Mouse (Mus musculus) embryonic fibroblast, embryonic 13.5 days (primary cell): ENCODE measurements at regions not wholly inside any gene's neighbourhood (a gene's known extent, or its start where the extent isn't known, plus 50 kb on each side); places are given as distances from the start of the nearest gene placed in this dataset.

Experiments
- H3K27ac ChIP-seq: 2 replicates; pipeline ENCODE4 v1.5.1; 2012; ENCODE audit warnings: low read length, control low read depth, inconsistent platforms; ENCODE audit not compliant: insufficient read depth
- H3K4me1 ChIP-seq: 2 replicates; pipeline ENCODE4 v1.6.1; 2011; ENCODE audit warnings: low read length; ENCODE audit not compliant: control insufficient read depth, insufficient read depth
- H3K4me3 ChIP-seq: 2 replicates; pipeline ENCODE4 v1.5.1; 2011; ENCODE audit warnings: mild to moderate bottlenecking, control low read depth, low read length; ENCODE audit not compliant: insufficient read depth
- CTCF ChIP-seq: IDR thresholded peaks from 2 replicates; pipeline ENCODE4 v1.5.1; 2011; ENCODE audit warnings: mild to moderate bottlenecking, control low read depth, low read length, moderate library complexity, borderline replicate concordance; ENCODE audit not compliant: insufficient read depth
- POLR2A ChIP-seq: IDR thresholded peaks from 2 replicates; pipeline ENCODE4 v1.6.1; 2011; ENCODE audit warnings: low read depth, mild to moderate bottlenecking, control low read depth, low read length, moderate library complexity

DNA sequence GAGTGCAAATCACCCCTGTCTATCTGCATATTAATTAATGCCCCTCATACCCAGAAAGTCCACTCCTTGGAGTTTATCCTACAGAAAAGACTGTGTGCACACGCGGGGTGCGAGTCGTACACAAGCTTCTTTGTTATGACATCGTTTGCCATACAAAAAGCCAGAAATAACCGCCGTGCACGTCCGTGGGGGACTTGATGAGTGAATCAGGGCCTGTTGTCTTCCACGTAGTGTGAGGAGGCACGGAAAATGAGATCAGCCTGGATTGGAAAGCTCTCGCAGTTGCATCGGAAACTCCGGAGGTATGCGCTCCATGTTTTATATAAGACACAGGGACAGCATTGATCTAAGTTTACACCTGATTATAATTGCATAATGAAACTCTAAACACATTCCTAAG lies 120.3 kb downstream of the Etnk1 start:
- H3K4me3 ChIP-seq: no peak overlapping the region
- no peak overlapping the region for H3K27ac ChIP-seq
- no peak for TF ChIP-seq POLR2A
- TF ChIP-seq CTCF: no peak
- H3K4me1 ChIP-seq: no peaks in the 10 kb centered on the region

DNA sequence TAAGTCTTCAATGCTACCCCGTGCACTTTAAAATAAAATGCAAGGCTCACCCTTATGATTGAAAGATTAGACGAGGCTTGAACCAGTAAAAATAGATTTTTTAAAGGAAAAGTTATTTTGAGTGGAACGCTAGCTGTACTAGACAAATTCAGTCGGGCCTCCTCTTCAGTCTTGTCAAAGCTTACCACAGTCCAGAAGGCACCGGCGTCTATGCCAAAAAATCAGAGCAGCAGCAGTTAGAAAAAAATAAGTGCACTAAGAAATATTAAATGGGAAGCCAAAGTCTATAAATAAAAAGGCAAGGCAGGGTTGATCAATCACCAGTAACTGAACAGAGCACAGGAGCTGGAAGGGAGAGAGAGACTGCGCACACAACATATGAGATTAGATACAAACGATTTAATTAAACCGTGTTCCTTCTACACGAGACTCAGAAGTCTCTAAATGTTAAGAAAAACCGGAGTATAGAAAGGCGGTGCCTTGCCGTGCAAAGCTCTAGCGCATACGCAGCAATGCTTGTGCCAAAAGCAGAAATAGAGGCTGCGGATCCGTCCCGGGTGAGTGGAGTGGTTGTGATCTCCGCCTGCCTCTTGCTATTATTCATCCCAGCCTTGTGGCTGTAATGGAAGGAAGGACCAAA lies 121.6 kb downstream of the Etnk1 start:
- no peaks in the 10 kb centered on the region for H3K4me1 ChIP-seq
- H3K4me3 ChIP-seq: no peak overlapping the region
- TF ChIP-seq POLR2A (no peak), CTCF (no peak)
- H3K27ac ChIP-seq: no peak overlapping the region

DNA sequence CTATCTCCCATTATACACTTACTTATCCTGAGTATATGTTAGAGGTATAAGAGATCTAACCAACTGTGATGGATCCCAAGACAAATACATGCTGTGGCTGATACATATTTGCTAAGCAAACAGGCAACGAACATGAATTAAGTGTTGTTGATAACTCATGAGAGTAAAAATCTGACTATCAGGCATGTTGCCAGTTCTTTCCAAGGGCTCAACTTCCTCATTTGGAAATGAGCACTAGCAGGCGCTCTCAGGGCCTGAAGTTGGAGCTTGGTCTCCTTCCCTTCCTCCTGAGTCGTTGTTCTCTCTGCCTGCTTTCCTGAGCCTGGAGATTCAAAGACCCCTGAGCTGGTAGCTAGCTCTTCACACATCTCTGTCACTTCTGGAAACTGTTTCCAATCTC lies 126.6 kb downstream of the Etnk1 start:
- Histone ChIP-seq H3K4me3 (no peak overlapping the region), H3K27ac (no peak overlapping the region), H3K4me1 (no peaks in the 10 kb centered on the region)
- no peak for TF ChIP-seq POLR2A

DNA sequence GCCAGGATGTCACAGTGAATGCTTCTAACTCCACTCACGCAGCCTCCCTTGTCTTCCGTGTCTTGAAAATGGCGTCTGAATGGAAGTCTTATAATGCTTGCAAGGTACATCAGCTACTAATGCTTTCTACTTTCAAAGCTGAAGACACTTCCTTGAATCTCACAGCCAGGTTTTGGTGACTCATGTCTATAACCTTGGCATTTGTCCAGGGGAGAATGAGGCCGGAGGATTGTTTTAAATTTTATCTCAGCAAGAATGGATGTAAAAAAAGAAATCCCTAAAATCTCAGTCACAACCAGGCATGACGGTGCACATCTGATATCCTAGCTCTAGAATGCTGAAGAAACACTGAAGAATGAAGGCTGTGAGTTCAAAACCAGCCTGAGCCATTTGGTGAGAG lies 131.4 kb downstream of the Etnk1 start:
- no peak for TF ChIP-seq CTCF
- no peak for TF ChIP-seq POLR2A
- H3K4me3 ChIP-seq: no peak overlapping the region
- H3K4me1 ChIP-seq: no peaks in the 10 kb centered on the region
- no peak overlapping the region for H3K27ac ChIP-seq

DNA sequence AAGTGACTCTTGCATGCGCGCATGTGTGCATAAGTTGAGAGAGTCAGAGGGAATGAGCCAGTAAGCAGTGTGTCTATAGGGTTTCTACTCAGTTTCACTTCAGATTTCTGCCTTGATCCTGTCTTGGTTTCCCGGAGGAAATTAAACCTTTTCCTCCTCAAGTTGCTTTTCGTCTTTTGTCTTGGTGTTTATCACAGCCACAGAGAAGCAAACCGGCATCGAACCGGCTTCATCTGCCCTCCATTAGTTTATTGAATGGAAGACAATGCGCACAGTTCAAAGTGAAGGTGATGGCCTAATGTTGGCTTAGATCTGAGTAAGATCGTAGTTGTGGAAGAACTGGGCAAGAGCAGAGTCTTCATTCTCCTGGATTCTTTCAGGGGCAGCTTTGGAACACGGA lies 134.4 kb downstream of the Etnk1 start:
- TF ChIP-seq CTCF: no peak
- no peak for TF ChIP-seq POLR2A
- no peak overlapping the region for H3K27ac ChIP-seq
- no peak overlapping the region for H3K4me3 ChIP-seq
- no peaks in the 10 kb centered on the region for H3K4me1 ChIP-seq

DNA sequence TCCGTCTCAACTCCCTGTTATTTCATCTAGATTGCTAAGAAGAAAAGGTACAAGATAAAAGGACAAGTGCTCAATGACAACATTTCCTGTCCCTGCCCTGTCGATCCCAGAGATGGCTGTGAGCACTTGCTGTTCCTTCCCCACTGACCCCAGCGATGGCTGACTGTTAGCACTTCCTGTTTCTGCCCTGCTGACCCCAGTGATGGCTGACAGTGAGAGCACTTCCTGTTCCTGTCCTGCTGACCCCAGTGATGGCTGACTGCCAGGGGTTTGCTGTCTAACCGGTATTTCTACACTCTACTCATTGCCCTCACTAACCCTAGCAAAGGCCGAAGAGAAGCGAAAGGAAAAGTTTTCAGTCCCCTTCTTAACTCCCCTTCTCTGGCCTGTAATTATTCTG lies 140.3 kb downstream of the Etnk1 start:
- Histone ChIP-seq H3K4me1 (no peaks in the 10 kb centered on the region), H3K4me3 (no peak overlapping the region), H3K27ac (no peak overlapping the region)
- no peak for TF ChIP-seq POLR2A
- no peak for TF ChIP-seq CTCF

DNA sequence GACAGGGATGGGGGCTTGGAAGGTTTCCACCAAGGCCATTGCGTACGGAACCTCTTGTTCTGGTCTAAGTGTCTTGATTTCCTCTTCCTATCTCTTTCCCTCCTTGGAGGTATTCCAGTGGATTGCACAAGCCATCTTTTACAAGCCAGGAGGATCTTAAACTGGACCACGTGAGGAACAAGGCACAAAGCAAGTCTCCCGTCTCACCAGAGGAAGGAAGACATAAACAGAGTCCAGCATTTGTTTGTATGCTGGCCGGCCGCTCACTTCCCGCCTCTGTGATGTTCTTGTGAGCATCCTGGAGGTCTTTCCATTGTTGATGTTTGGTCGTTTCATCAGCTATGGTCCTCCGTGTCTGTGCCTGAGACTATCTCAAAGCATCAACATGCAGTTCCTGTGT lies 148.8 kb downstream of the Etnk1 start:
- Histone ChIP-seq H3K4me1 (no peaks in the 10 kb centered on the region), H3K4me3 (no peak overlapping the region), H3K27ac (no peak overlapping the region)
- no peak for TF ChIP-seq POLR2A
- no peak for TF ChIP-seq CTCF

DNA sequence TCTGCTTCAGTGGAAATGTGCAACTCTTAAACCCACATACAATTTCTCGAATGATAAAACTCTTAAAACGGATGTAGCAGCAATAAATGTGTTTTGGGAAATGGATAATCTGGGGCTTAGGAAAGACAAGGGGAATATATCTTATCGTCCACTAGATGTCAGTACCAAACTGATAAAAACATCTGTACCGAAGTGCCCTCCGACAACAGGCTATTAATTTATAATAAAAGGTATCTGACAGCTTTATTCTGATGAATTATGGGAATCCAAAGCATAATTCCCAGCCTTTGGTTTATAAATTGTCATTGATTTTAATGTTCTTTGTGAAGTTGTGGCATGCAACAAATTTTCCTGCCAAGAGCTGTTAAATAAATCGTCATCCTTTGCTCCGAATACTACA lies 153.4 kb downstream of the Etnk1 start:
- TF ChIP-seq CTCF (no peak), POLR2A (no peak)
- no peak overlapping the region for H3K4me3 ChIP-seq

DNA sequence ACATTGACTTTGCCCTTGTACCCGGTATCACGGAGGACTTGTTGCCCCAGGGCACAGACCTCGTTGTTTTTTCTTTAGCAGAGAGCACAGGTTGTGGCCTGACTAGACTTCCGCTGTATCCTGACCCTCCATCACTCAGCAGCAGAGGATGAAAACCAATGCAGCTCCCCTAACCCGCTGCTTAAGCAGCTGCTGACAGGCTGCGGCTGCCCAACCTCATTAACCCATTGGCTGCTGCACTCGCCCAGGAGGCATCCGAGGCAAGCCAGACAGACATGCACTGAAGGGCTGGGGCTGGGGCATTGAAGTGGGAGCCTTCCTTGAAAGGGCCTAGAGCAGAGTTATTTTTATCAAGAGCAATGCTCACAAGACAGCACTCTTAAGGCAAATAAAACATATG lies 157.6 kb downstream of the Etnk1 start:
- Histone ChIP-seq H3K27ac (no peak overlapping the region), H3K4me1 (no peaks in the 10 kb centered on the region), H3K4me3 (no peak overlapping the region)
- no peak for TF ChIP-seq POLR2A
- no peak for TF ChIP-seq CTCF

More for the DNA sequence above, 153.4 kb downstream of the Etnk1 start:
- Histone ChIP-seq H3K4me1 (no peaks in the 10 kb centered on the region), H3K27ac (no peak overlapping the region)

DNA sequence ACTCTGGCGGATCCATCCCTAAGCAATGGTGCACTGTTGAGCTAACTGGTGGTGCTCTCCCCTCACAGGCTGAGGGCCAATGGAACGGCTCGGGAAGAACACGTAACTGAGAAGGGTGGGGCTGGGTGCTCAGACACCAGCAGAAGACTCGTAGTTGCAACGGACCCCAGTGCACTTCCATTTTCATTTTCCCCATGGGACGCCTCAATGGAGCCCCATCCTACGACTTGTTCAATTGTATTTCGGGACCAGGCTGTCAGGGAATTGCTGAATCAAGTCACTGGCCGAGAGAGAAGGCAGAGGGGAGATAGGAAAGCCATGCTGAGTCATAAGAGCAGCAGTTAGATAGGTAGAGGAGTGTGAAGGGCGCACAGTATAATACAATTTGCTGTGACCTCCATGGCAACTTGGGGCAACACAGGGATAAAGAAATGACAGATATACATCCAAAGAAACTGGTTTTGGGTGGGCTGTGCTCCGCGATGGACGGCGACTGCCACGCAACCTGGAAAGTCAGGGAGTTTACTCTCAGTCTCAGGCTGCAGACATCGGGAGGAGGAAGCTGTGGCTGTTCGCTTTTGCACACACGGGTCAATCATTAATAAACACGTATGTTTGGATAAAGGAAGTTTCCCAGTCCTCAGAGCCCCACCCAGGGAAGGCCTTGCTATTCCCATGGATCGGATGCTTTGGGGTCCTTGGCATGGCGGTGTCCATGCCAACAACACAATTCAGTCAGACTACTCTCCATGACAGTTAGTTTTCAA lies 160.1 kb downstream of the Etnk1 start:
- H3K4me1 ChIP-seq: no peaks in the 10 kb centered on the region
- no peak for TF ChIP-seq CTCF
- TF ChIP-seq POLR2A: no peak
- H3K4me3 ChIP-seq: no peak overlapping the region
- no peak overlapping the region for H3K27ac ChIP-seq

DNA sequence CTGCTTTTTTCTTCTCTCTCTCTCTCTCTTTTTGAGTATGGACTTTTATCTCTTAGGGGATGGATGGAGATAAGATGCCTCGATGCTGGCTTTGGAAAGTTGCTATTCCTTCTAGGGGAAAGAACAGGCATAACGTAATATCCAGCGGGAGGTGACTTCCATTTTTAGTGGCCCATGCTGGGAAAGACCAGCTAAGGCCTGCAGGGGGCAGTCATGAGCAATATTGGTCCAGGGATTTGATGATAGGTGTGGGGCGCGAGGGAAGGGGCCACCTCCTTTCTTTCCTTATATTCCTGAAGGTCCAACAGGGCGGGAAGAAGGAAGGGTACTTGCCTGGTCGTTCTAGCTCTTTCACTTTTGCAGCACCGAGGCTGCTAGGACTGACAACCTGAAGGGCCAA lies 160.8 kb downstream of the Etnk1 start:
- TF ChIP-seq CTCF (no peak), POLR2A (no peak)

More for the DNA sequence above, 160.8 kb downstream of the Etnk1 start:
- Histone ChIP-seq H3K27ac (no peak overlapping the region), H3K4me1 (no peaks in the 10 kb centered on the region), H3K4me3 (no peak overlapping the region)
